Mouse (Mus musculus): ENCODE measurements around the gene Tet3.
A peak's percentile ranks its signal among the peaks of the same experiment; 100 is the strongest.

Gene Tet3

DNA sequence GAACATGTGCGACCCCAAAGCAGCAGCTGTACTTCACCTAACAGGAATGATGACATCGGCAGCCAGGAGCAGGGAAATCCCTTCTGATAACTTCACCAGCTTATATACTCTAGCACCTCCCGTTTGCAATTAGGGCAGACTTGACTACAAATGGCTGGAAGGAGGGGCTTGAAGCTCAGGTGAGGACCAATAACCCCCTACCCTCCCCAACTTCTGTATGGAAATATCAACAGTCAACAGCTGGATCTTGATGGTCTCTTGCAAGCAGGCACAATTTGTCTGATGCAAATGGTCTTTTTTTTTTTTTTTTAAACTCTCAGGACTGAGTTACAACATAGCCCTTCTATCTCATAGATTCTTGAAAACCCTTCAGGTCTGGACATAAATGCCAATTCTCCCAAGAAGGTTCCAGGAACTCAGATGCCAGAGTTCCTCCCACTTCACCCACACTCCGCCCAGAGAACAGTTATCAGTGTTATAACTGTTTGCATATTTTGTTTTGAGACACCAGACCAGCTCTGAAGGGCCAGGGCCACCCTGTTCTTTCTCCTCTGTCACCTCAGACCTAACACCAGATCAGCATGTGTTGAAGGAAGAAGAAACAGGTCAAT is at the start of gene Tet3:
Gene Tet3, minus strand, starts transcription at position 51 of the 611 bp plus-strand sequence.
- DNase-seq (ENCODE audit: extremely low read depth, insufficient read length, low spot score): no peak

DNA sequence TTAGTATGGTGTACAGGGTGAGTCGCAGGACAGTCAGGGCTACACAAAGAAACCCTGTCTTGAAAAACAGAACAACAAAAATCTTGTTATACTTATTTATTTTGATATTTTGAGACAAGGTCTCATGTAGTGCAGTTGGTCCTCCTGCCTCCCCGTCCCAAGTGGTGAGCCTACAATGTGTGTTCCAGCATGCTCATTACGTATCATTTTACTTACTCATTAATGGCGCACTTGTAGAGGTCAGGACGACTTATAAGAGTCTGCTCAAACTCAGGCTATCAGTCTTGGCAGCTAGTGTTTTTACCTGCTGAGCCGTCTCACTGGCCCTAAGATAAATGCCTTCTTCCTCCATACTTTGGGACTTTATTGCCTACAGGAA is 48.3 kb upstream of the Tet3 start:
- DNase-seq (ENCODE audit: extremely low read depth, insufficient read length, low spot score): no peak

GRCm38 (mm10) chr6:83506258-83507167 is 47.6 kb upstream of the Tet3 start, which contains the start of gene Dguok:
Dguok (minus strand) TSS chr6:83506969.
- peak; percentile 97 for DNase-seq (ENCODE audit: extremely low read depth, insufficient read length, low spot score)

GRCm38 (mm10) chr6:83505554-83505953 is 46.7 kb upstream of the Tet3 start:
- DNase-seq (ENCODE audit: extremely low read depth, insufficient read length, low spot score): no peak

DNA sequence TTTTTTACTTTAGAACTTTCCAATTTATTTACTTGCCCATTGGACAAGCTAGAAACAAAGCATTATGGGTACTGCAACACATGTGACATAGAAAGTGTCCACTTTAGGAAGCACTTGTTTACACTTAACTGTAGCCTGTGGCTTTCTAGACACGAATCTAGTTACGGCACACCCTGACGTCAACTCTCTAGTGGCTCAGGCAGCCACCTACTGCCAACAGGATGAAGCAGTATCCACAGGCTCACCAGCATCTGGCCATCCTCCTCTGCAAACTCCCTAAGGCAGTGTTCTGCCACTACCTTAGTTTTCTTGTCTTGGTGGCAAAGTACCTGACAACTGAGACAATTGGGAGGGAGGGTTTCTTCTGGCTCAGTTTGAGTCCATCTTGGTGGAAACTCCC is 44.5 kb upstream of the Tet3 start:
- no peak for DNase-seq (ENCODE audit: extremely low read depth, insufficient read length, low spot score)

DNA sequence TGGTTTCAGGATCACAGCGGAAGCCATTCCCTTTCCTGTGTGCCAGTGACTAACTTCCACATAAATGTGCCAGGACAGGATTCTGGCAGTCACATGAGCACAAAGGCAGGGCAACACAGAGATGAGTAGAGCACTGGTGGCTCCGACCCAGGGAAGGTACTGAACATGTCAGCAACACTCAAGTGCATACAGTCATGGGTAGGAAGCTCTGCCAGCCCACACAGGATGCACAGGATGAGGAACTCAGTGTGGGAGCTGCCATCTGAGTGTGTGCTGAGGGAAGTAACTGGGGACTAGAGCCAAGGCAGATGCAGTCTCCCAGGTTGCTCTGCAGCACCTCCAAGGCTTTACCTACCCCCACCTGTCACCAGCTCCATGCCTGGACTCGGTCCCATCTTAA is 43.8 kb upstream of the Tet3 start:
- no peak for DNase-seq (ENCODE audit: extremely low read depth, insufficient read length, low spot score)

GRCm38 (mm10) chr6:83501524-83502310 is 42.8 kb upstream of the Tet3 start:
- DNase-seq (ENCODE audit: extremely low read depth, insufficient read length, low spot score): no peak

- no peak for DNase-seq (ENCODE audit: extremely low read depth, insufficient read length, low spot score)
Observed at GRCm38 (mm10) chr6:83500462-83500861, 41.6 kb upstream of the Tet3 start.

- no peak for DNase-seq (ENCODE audit: extremely low read depth, insufficient read length, low spot score)
Observed at GRCm38 (mm10) chr6:83499078-83499477, 40.2 kb upstream of the Tet3 start.

- peak; percentile 47 for DNase-seq (ENCODE audit: extremely low read depth, insufficient read length, low spot score)
Observed at GRCm38 (mm10) chr6:83496753-83497710, 38.1 kb upstream of the Tet3 start.

DNA sequence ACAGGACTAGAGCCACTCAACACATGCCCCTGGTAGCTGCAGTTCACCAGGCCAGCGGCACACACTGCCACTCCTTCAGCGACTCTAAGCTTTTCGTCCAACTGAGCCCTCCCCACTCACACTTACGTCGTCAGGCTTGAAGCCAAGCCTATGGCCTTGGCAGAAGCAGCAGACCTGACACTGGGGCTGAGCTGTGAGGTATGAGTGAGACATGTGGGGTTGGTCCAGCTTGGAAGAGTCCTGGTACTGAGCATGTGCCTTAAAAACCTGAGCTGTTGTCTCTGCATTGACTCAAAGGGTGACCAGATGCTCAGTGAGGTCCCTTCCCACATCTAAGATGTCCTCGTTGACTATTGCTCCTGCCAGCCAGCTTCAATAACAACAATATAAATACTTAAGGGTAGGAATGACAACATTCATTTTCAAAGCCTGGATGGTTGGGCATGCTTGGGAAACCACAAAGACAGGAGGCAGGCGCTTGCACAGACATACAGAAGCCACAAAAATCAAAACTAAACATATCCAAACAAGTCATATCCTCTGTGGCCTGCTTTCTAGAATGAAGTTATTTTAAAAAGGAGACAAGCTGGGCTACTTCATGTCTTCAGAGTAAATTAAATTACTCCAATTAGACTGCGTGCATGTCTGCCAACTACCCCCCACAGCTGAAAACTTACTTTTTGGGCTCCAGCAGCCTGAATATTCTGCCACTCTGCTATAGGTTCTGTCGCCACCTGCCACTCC is 37.3 kb upstream of the Tet3 start:
- peak; percentile 77 for DNase-seq (ENCODE audit: extremely low read depth, insufficient read length, low spot score)

DNA sequence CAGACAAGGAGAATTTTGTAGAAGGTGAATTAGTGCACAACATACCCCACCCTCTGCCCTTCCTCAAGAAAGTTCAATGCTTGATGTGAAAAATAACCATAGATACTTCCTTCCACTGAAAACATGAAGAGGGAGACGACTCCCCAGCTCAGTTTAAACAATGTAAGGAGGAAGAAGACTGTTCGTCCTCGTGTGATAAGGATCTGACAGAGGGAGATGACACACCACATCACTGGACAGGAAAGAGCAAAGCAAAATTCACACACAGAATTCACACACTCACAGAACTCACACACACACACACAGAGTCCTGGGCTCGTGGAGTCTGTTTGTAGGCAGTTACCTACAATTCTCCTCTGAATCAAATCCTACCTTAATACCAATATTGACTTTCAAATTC is 31.7 kb upstream of the Tet3 start:
- no peak for DNase-seq (ENCODE audit: extremely low read depth, insufficient read length, low spot score)

DNA sequence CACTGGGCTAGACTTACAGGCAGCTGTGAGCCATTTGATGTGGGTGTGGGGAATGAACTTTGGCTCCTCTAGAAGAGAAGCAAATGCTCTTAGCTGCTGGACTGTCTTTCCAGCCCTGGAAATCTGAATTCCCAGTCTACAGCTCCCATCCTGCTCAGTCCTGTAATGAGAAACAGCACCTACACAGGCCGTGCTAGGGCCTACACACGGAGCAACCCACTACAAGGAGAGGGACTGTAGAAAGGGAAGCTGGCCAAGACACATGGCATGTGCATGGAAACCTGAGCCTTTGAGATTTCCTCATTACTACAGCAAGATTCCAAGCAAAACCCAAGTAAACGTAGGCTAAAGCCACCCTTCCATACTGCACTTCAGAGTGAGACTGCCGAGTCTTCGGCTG is 29.3 kb upstream of the Tet3 start:
- DNase-seq (ENCODE audit: extremely low read depth, insufficient read length, low spot score): no peak

GRCm38 (mm10) chr6:83487298-83487697 is 28.4 kb upstream of the Tet3 start:
- DNase-seq (ENCODE audit: extremely low read depth, insufficient read length, low spot score): no peak

DNA sequence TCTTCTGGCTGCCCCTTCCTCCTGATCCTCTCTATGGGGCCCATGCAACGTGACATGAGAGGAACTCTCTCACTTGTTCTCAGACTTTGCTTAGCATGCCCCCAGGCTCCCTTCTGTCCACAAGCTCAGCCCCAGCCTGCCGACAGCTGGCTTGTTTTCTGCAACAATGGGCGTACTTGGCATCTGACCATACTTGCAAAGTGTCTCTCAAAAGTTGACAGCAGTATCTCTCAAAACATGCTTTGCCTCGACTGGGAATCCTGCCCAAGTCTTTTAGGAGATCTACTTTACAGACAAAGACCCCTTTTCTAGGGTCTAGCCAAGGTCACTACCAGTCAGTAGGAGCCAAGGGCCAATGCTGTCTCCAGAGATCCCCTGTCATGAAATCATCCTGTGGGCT is 27.0 kb upstream of the Tet3 start:
- DNase-seq (ENCODE audit: extremely low read depth, insufficient read length, low spot score): no peak

DNA sequence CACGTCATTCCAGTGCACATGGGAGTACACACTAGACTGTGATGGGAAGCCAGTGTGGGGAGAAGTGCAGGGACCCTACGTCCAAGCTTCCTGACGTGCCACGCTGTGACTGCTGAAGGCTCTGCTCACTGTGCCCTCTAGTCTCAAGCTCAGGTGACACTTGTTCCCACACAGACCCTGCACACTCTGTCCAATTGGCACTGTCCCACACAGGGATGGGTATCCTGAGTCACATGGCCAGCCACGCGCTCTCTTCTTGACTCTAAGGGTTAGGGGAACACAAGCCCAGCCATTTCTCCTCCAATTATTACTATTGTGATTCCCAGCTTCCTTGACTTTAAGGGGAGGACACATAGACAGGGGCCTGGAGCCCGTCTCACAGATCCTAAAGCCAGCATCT is 24.9 kb upstream of the Tet3 start:
- DNase-seq (ENCODE audit: extremely low read depth, insufficient read length, low spot score): no peak

GRCm38 (mm10) chr6:83482418-83483085 is 23.7 kb upstream of the Tet3 start:
- no peak for DNase-seq (ENCODE audit: extremely low read depth, insufficient read length, low spot score)

DNA sequence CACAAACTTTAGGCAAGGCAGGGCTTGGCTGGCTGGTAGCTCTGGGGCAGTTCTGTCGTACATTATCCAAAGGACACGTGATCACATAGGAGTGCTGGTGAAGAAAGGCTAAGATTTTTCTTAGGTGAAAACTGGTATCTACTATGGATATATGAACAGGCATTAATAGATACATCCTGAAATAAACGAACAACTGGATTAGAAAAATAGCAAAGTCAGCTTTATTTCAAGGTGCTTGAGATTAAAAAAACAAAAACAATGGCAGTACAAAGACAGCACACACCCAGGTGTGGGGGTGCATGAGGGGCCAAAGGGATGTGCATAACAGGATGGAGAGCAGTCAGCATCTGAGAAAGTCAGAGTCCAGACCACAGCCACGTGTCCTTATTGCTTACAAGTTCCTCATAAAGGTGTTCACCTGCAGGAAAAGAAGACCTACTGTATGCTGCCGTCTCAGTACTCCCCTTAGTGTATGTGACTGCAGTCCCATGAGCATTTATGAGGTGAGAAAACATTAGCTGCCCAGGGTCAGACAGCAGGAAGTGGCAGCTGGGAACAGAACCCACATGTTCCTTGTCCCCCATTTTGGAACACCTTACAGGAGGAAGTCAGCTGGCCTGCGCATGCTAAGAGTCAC is 21.3 kb upstream of the Tet3 start:
- no peak for DNase-seq (ENCODE audit: extremely low read depth, insufficient read length, low spot score)

DNA sequence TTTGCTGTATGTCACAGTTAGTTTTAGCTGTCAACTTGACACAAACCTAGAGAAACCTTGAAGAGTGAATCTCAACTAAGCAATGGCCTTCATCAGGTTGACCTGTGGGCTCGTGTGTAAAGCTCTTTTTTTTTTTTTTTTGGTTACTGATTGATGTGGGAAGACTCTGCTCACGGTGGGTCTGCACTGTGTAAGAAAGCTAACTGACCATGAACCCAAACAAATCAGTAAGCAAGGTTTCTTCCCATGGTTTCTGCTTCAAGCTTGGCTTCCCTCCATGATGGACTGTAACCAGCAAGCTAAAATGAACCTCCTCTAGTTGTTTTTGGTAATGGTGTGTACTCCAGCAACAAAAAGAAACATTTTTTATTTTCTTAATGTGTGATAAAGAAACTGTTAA is 20.3 kb upstream of the Tet3 start:
- DNase-seq (ENCODE audit: extremely low read depth, insufficient read length, low spot score): no peak
